Mouse (Mus musculus): ENCODE data around the gene Alcam.
A peak's percentile ranks its signal among the peaks of the same experiment; 100 is the strongest.

Gene Alcam

GRCm38 (mm10) chr16:52242144-52242543 lies 211.7 kb downstream of the Alcam start:
- no peak for DNase-seq

DNA sequence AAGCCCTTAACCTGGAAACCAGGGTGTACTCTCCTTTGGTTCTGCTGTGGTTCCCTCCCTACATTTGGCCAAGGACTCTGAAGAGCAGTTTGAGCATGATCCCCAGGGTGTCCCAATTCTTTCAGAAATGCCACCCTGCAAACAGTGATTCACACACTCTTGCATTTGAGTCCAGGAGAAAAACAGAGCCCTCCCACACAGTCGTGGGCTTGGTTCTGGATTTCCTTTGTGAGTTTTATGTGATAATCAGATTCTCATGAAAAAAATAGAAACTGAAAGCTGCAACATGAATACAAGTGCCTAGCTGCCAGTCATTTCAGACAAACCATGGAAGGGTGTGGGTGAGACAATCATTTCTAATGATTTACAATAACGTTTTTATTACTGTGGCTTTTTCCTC lies 223.9 kb downstream of the Alcam start:
- DNase-seq: no peak

DNA sequence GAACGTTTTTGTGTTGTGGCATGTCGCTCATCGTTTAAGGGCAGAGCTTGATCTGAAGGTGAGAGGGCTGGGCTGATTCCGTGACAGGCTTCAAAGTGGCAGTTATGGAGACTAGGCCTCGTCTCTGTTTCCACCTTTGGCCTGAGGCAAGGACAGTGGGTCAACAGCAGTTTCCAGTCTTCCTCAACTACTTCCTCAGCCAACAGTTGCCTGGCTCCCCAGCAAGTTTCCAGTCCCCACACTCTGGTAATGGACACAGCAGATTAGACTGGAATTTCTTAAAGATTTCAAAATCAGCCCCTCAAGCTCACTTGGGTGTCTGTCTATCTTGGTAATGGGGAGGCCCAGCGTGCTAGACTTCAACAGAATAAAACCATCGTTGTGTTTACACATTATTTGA lies 224.4 kb downstream of the Alcam start:
- DNase-seq: peak; percentile 15

GRCm38 (mm10) chr16:52222896-52223295 lies 231.0 kb downstream of the Alcam start:
- DNase-seq: no peak

- DNase-seq: peak; percentile 52
These were observed 234.8 kb downstream of the Alcam start for GRCm38 (mm10) chr16:52219069-52219468.

DNA sequence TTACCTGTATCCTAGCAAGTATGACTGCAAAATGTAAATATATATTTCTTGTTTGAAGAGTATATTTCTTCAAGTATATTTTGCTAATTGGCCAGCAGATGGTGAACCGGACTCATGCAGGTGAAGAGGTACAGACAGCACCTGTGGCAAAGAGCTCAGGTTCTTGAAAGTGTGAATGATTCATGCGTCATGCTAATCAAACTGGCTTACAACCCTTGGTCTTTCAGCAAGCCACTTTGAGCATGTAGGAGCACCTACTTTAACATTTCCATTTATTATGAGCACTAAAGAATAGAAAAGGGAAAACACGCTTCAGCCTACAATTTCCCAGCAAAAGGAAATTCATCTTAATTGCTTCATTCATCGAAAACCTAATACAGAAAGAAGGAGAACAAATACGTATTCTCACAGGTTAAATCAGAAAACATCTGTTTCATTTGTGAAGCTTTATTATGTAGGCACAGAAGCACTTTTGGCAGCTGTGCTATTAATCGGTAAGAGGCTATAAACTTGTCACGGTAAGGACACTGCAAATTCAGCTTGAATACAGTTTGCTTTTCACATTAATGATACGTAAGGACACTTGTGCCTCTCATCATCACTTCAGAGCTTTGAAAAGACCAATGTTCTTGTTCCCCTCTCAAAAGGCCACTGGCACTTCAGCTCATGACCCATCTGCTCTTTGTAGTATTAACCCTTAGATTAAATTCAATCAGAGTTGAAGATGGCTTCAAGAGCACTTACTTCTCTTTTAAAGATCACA lies 242.8 kb downstream of the Alcam start:
- no peak for DNase-seq

- no peak for DNase-seq
These were observed 253.8 kb downstream of the Alcam start for GRCm38 (mm10) chr16:52200107-52200506.
